In the genomic region with DNA sequence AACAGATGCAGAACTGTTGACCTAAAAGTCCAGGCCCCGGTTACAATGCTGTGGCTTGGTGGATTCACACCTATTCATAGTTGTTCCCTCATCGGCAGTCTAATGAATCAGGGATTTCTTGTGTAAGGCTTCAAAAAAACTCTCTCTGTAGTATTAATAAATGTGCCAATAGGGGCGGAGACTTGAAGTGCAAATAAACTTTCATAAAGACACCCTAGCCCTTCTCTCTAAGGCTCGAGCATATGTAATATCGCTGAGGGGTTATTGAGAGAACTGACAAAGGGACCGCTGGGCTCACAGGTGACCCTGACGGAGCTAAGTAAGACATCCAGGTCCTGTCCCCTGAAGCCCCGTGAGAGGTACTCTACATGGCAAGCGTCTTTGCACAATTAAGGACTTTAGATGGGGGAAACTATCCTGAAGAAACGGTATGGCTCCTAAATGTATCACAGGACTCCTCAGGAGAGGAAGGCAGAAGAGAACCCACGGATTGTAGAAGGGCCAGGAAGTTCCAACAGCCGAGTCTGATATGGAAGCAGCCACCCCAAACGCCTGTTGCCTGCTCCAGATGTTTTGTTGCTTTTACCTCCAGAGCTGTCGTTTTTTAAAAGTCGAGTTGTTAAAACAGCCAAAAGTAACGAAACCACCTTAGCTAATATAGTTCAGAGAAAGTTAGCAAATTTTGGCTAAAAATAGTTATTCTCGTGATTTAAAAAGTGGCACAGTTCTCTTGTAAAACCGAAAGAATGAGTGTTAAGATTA, we compare ENCODE assay signal across 8 mouse cellular contexts. TPM values are rescaled to one million over a fixed set of nuclear protein-coding genes. Genes with fewer than 3 reads are reported as not detected.
A peak's percentile ranks its signal among the peaks of the same experiment; 100 is the strongest.
DNase-seq lines count a peak whose midpoint lies in the region; ATAC-seq and TF ChIP-seq lines count a peak whose summit lies in the region.

No protein-coding gene starts in this region.

- 30% methylated on average over 18 of the region's 18 CpGs for WGBS in lung, adult 2 months
- WGBS in forebrain, embryonic 10.5 days = 59% methylated on average over 18 of the region's 18 CpGs
- WGBS in limb, embryonic 13.5 days = 39% methylated on average over 18 of the region's 18 CpGs
- 59% methylated on average over 18 of the region's 18 CpGs for WGBS in neural tube, embryonic 15.5 days

- TF ChIP-seq POLR2A in lung, adult 2 months (IDR thresholded peaks at IDR 0.05; ENCODE audit: borderline replicate concordance, extremely low read depth, low read depth, low read length) = no peak

- peaks cover 5% of the 10 kb centered on the region; the same call in 1 of the 2 replicates for H3K27me3 ChIP-seq in forebrain, embryonic 10.5 days (ENCODE audit: poor library complexity, severe bottlenecking)
- H3K27me3 ChIP-seq in limb, embryonic 13.5 days = no peaks in the 10 kb centered on the region
- H3K27me3 ChIP-seq in neural tube, embryonic 15.5 days (replicated peaks) = no peaks in the 10 kb centered on the region

- H3K9me3 ChIP-seq in forebrain, embryonic 10.5 days = no peaks in the 10 kb centered on the region
- no peaks in the 10 kb centered on the region for H3K9me3 ChIP-seq in limb, embryonic 13.5 days
- H3K9me3 ChIP-seq in neural tube, embryonic 15.5 days (replicated peaks) = no peaks in the 10 kb centered on the region

- peak overlapping the region; percentile 6 for H3K4me3 ChIP-seq in lung, adult 2 months (replicated peaks; ENCODE audit: extremely low read depth, low read depth, low read length)
- H3K4me3 ChIP-seq in forebrain, embryonic 10.5 days = peak overlapping the region; percentile 68
- peak overlapping the region; percentile 69 for H3K4me3 ChIP-seq in limb, embryonic 13.5 days
- peak overlapping the region; percentile 71 for H3K4me3 ChIP-seq in neural tube, embryonic 15.5 days (replicated peaks)

- peaks cover 7% of the 10 kb centered on the region for H3K4me1 ChIP-seq in lung, adult 2 months (ENCODE audit: control insufficient read depth, insufficient read depth, low read length)
- H3K4me1 ChIP-seq in forebrain, embryonic 10.5 days = peaks cover 37% of the 10 kb centered on the region
- H3K4me1 ChIP-seq in limb, embryonic 13.5 days = peaks cover 13% of the 10 kb centered on the region; the same call in 1 of the 2 replicates
- peaks cover 13% of the 10 kb centered on the region for H3K4me1 ChIP-seq in neural tube, embryonic 15.5 days

- peaks cover 12% of the 10 kb centered on the region for H3K36me3 ChIP-seq in forebrain, embryonic 10.5 days (replicated peaks)
- peaks cover 5% of the 10 kb centered on the region; the same call in 1 of the 2 replicates for H3K36me3 ChIP-seq in limb, embryonic 13.5 days
- peaks cover 3% of the 10 kb centered on the region for H3K36me3 ChIP-seq in neural tube, embryonic 15.5 days

- peak overlapping the region; percentile 75 for H3K4me2 ChIP-seq in limb, embryonic 13.5 days (replicated peaks)
- H3K4me2 ChIP-seq in neural tube, embryonic 15.5 days = peak overlapping the region; percentile 76

- TF ChIP-seq CTCF in lung, adult 2 months (IDR thresholded peaks at IDR 0.05; ENCODE audit: insufficient read depth, low read length) = no peak

- ATAC-seq in limb, embryonic 13.5 days (ENCODE audit: low FRiP score, low read depth) = no peak
- no peak for ATAC-seq in neural tube, embryonic 15.5 days (ENCODE audit: low FRiP score)
- no peak for ATAC-seq in monocyte, adult 5-6 weeks (replicated peaks; ENCODE audit: insufficient number of reproducible peaks, low FRiP score, low TSS enrichment, poor library complexity, severe bottlenecking)

- H3K27ac ChIP-seq in forebrain, embryonic 10.5 days = peak overlapping the region; percentile 91
- H3K27ac ChIP-seq in limb, embryonic 13.5 days = 0 out of 2 replicates have a peak overlapping the region, but pooled peaks have one; percentile 22
- peak overlapping the region; percentile 86; the same call in 1 of the 2 replicates for H3K27ac ChIP-seq in neural tube, embryonic 15.5 days (replicated peaks)

- DNase-seq in lung, adult 2 months = no peak
- no peak for DNase-seq in lung, postnatal 10 days
- DNase-seq in forebrain, embryonic 10.5 days (ENCODE audit: extremely low spot score, low spot score) = no peak
- DNase-seq in gastrocnemius, postnatal 36 days = no peak
- no peak for DNase-seq in retina, postnatal 1 day

- H3K9ac ChIP-seq in limb, embryonic 13.5 days = peak overlapping the region; percentile 75
- 0 out of 2 replicates have a peak overlapping the region, but pooled peaks have one; percentile 76 for H3K9ac ChIP-seq in neural tube, embryonic 15.5 days (replicated peaks)

- intact Hi-C loops in gastrocnemius, postnatal 36 days (cut with DNase I) = loop anchor here (5.0 kb wide), 1 partner anchor 85 kb away; the partner anchor contains the start of gene Ankrd33b

RNA-seq across cellular contexts. Expression of gene Ropn1l, which starts 1.0 kb away (rescaled TPM):
- polyA plus RNA-seq in lung, adult 2 months (2012; rRNA removed) = 2.1 and 2.4 TPM in 2 replicates
- polyA plus RNA-seq in forebrain, embryonic 10.5 days (2016; fragmentation: Nextera tagmentation; extraction: Ambion mirVana) = 3.3 and 4.3 TPM in 2 replicates
- 1.4 and 1.7 TPM in 2 replicates for polyA plus RNA-seq in limb, embryonic 13.5 days (2015; fragmentation: Nextera tagmentation; extraction: Ambion mirVana)
- polyA plus RNA-seq in neural tube, embryonic 15.5 days (2015; fragmentation: Nextera tagmentation; extraction: Ambion mirVana) = 1.5 and 2.0 TPM in 2 replicates
- 0.29 to 3.7 TPM (median 1.2 TPM) in 3 replicates for total RNA-seq in monocyte, adult 5-6 weeks (2017)
- total RNA-seq in gastrocnemius, postnatal 36 days (2021) = under 1 TPM in 1 of 2 experiments, not detected in 1; 0.27 TPM

Comparison
In these comparisons a context has a peak if more than half of its experiments do, and no peak if none do; other contexts are left out.
1. H3K4me3 ChIP-seq: peak in every context shown above with its lines; median percentile 71 in neural tube, embryonic 15.5 days; 69 in limb, embryonic 13.5 days; 68 in forebrain, embryonic 10.5 days; 6 in lung, adult 2 months.
2. H3K27ac ChIP-seq: peak in every context shown above with its lines; median percentile 91 in forebrain, embryonic 10.5 days; 86 in neural tube, embryonic 15.5 days; 22 in limb, embryonic 13.5 days.